In genomic region chr4:155992906-155993547, GRCm38 (mm10) we compare ENCODE assay signal across 1 mouse cellular context.
TF ChIP-seq lines count a peak whose summit lies in the region.

No protein-coding gene starts in this region.

TF ChIP-seq in myocyte, 11 proteins besides CTCF, POLR2A, EP300 and RAD21:
- no peak for TF ChIP-seq TCF12 (IDR thresholded peaks at IDR 0.05; ENCODE audit: insufficient read depth, poor library complexity, severe bottlenecking)
- TF ChIP-seq USF1 (IDR thresholded peaks at IDR 0.05; ENCODE audit: low read depth): peak; percentile 97
